Mouse (Mus musculus) embryonic facial prominence, embryonic 12.5 days (tissue): ENCODE data around the gene E2f2. TPM values are rescaled to one million over a fixed set of nuclear protein-coding genes. Genes with fewer than 3 reads are reported as not detected.
A peak's percentile ranks its signal among the peaks of the same experiment; 100 is the strongest.

Experiments
- ATAC-seq: fragments of 200-750 bp; cut with Nextera tagmentation; 2 replicates; pipeline ENCODE4 v1.8.0; 2017; ENCODE audit not compliant: insufficient number of reproducible peaks, insufficient read depth, low FRiP score, low TSS enrichment
- H3K27ac ChIP-seq: fragments of 300-500 bp; sonication (generic); 2 replicates; pipeline ENCODE4 v1.5.1; 2016; ENCODE audit warnings: mild to moderate bottlenecking
- H3K27me3 ChIP-seq: fragments of 300-500 bp; sonication (generic); 2 replicates; pipeline ENCODE4 v1.6.1; 2016; ENCODE audit warnings: mild to moderate bottlenecking, moderate library complexity
- H3K36me3 ChIP-seq: fragments of 300-500 bp; sonication (generic); 2 replicates; pipeline ENCODE4 v1.6.1; 2016; ENCODE audit warnings: mild to moderate bottlenecking
- H3K4me1 ChIP-seq: fragments of 300-500 bp; sonication (generic); 2 replicates; pipeline ENCODE4 v1.6.1; 2016
- H3K4me2 ChIP-seq: fragments of 300-500 bp; sonication (generic); replicated peaks from 2 replicates; pipeline ENCODE4 v1.6.1; 2016; ENCODE audit warnings: mild to moderate bottlenecking, moderate library complexity
- H3K4me3 ChIP-seq: fragments of 300-500 bp; sonication (generic); 2 replicates; pipeline ENCODE4 v1.5.1; 2016; ENCODE audit warnings: mild to moderate bottlenecking
- H3K9ac ChIP-seq: fragments of 300-500 bp; sonication (generic); 2 replicates; pipeline ENCODE4 v1.6.1; 2016; ENCODE audit warnings: mild to moderate bottlenecking, moderate library complexity
- H3K9me3 ChIP-seq: fragments of 300-500 bp; sonication (generic); 2 replicates; pipeline ENCODE4 v1.6.1; 2016; ENCODE audit warnings: mild to moderate bottlenecking, moderate library complexity
- WGBS: fragments of 180-500 bp; shearing (Covaris S2); methylation state at CpG from one replicate; pipeline ENCODE4 v1.1.7; 2016; 5-methylcytosine and 5-hydroxymethylcytosine counted together
- polyA plus RNA-seq: library from polyadenylated mRNA; unstranded; fragments of >200 nt; fragmentation: Nextera tagmentation; extraction: Ambion mirVana; gene quantifications from 2 replicates; pipeline ENCODE4 v1.2.1, GENCODE M21; 2016

E2f2 gene
- polyA plus RNA-seq, 1 experiment from 2014 or later = 8.7 TPM

DNA sequence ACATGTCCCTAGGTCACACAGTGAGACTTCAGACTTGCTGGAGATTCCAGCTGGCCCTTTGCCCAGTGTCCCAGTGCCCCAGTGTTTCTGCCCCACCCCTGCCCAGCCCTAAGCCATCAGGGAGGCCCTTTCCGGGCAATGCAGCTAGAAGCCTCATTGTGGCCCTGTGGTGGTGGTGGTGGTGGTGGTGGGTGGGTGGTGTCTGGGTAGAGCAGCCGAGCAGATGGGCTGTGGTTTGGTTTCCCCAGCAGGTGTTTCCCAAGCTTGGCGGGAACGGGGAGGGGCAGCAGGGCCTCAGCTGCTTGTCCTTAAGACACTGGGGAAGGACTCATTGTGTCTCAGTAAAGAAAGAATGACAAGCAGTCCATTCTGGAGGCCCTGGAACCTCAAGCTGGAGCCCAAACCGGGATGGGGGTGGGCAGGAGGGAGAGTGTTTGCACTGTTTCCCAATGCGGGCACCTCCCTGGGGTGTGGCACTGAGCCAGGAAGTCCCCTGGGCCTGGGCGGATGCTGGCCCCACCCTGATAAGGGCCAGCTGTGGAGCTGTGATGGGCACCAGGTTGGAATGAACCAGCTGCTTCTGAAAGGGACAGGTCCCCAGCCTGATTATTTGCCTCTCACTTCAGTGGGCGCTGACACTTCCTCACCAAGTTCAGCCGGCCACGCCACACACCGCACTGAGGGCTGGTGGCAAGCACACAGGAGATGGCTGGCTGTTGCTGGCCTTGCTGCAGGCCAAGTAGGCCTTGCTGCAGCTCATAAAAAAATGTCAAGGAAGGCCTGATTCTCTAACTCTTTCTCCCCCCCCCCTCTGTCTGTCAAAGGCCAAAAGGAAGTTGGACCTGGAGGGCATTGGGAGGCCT, 5.6 kb downstream of the E2f2 start:
- 0 out of 2 replicates have a peak overlapping the region, but pooled peaks have one; percentile 1 for H3K4me2 ChIP-seq
- H3K27ac ChIP-seq = peak overlapping the region; percentile 60
- H3K9me3 ChIP-seq = no peaks in the 10 kb centered on the region
- H3K36me3 ChIP-seq = no peaks in the 10 kb centered on the region
- H3K4me1 ChIP-seq = peaks cover 49% of the 10 kb centered on the region
- 0 out of 2 replicates have a peak overlapping the region, but pooled peaks have one; percentile 1 for H3K4me3 ChIP-seq
- no peak for ATAC-seq
- WGBS = 69% methylated on average over 11 of the region's 11 CpGs
- no peaks in the 10 kb centered on the region for H3K27me3 ChIP-seq
- no peak overlapping the region for H3K9ac ChIP-seq

GRCm38 (mm10) chr4:136178475-136178921, 6.3 kb downstream of the E2f2 start:
- Histone ChIP-seq H3K27ac (peak overlapping the region; percentile 60), H3K9ac (no peak overlapping the region), H3K4me2 (no peak overlapping the region), H3K9me3 (no peaks in the 10 kb centered on the region), H3K4me3 (no peak overlapping the region), H3K36me3 (no peaks in the 10 kb centered on the region), H3K4me1 (peaks cover 43% of the 10 kb centered on the region), H3K27me3 (no peaks in the 10 kb centered on the region)
- ATAC-seq = no peak
- 79% methylated on average over 12 of the region's 12 CpGs for WGBS

DNA sequence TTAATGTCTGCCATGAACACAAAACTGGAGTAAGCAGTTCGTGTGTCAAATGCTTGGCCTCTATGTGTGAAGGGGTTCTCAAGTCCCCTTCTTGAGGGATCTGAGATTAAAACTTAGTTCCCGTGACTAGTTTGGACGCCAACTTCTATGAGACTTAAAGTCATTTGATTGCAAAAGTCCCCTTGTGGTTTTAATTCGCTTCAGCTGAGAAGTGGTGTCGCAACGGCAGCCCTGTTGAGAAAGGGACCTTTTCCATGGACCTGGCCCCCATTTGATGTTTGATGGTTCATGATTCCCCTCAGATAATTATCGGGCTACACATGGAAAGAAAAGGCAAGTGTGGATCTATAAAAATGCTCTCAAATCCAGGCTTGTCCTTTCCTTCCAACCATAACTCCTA, 7.3 kb downstream of the E2f2 start:
- WGBS = 87% methylated on average over 7 of the region's 7 CpGs
- no peaks in the 10 kb centered on the region for H3K36me3 ChIP-seq
- peak overlapping the region; percentile 46; the same call in 1 of the 2 replicates for H3K4me2 ChIP-seq
- H3K9me3 ChIP-seq = no peaks in the 10 kb centered on the region
- no peak overlapping the region for H3K27ac ChIP-seq
- no peak overlapping the region for H3K9ac ChIP-seq
- no peak for ATAC-seq
- H3K4me1 ChIP-seq = peaks cover 34% of the 10 kb centered on the region
- H3K27me3 ChIP-seq = no peaks in the 10 kb centered on the region
- H3K4me3 ChIP-seq = no peak overlapping the region

GRCm38 (mm10) chr4:136179998-136180397, 7.8 kb downstream of the E2f2 start:
- Histone ChIP-seq H3K9me3 (no peaks in the 10 kb centered on the region), H3K27ac (0 out of 2 replicates have a peak overlapping the region, but pooled peaks have one; percentile 60), H3K9ac (peak overlapping the region; percentile 30), H3K36me3 (no peaks in the 10 kb centered on the region), H3K4me3 (peak overlapping the region; percentile 31), H3K27me3 (no peaks in the 10 kb centered on the region), H3K4me1 (peaks cover 28% of the 10 kb centered on the region), H3K4me2 (peak overlapping the region; percentile 46)
- 3% methylated on average over 15 of the region's 15 CpGs for WGBS
- ATAC-seq = no peak

- H3K9me3 ChIP-seq = no peaks in the 10 kb centered on the region
- H3K36me3 ChIP-seq = no peaks in the 10 kb centered on the region
- ATAC-seq = peak; percentile 77; the same call in 1 of the 2 replicates
- 12% methylated on average over 23 of the region's 23 CpGs for WGBS
- peak overlapping the region; percentile 31 for H3K4me3 ChIP-seq
- 0 out of 2 replicates have a peak overlapping the region, but pooled peaks have one; percentile 60 for H3K27ac ChIP-seq
- H3K9ac ChIP-seq = peak overlapping the region; percentile 30
- peak overlapping the region; percentile 46 for H3K4me2 ChIP-seq
- H3K27me3 ChIP-seq = no peaks in the 10 kb centered on the region
- H3K4me1 ChIP-seq = peaks cover 24% of the 10 kb centered on the region
Measured at GRCm38 (mm10) chr4:136180408-136181330, 8.5 kb downstream of the E2f2 start.

DNA sequence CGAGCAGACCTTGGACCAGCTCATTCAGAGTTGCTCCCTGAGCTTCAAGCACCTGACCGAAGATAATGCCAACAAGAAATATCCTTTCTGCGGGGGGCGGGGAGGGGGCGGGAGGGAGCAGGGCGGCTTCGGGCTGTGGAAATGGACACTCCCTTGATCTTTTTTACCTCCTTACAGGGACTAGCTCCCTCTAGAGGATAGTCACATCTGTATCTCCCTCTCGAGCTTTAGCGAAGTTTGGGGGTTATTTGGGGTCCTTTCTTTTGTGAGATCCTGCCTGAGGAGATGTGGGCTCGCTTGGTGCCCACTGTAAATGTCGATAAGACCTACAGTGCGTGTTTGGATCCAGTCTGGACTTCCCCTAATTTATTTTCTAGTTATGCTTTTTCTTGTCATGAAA, 9.2 kb downstream of the E2f2 start:
- no peak overlapping the region for H3K4me3 ChIP-seq
- H3K4me2 ChIP-seq = peak overlapping the region; percentile 46
- H3K27me3 ChIP-seq = no peaks in the 10 kb centered on the region
- H3K27ac ChIP-seq = no peak overlapping the region
- 0 out of 2 replicates have a peak, but pooled peaks cover 3% of the 10 kb centered on the region for H3K36me3 ChIP-seq
- WGBS = 23% methylated on average over 12 of the region's 12 CpGs
- no peak overlapping the region for H3K9ac ChIP-seq
- H3K9me3 ChIP-seq = no peaks in the 10 kb centered on the region
- ATAC-seq = no peak
- peaks cover 22% of the 10 kb centered on the region for H3K4me1 ChIP-seq

GRCm38 (mm10) chr4:136185375-136185774, 13.2 kb downstream of the E2f2 start:
- no peak overlapping the region for H3K27ac ChIP-seq
- WGBS = 78% methylated on average over 9 of the region's 9 CpGs
- no peaks in the 10 kb centered on the region for H3K9me3 ChIP-seq
- no peaks in the 10 kb centered on the region for H3K27me3 ChIP-seq
- peaks cover 17% of the 10 kb centered on the region; the same call in 1 of the 2 replicates for H3K36me3 ChIP-seq
- no peak overlapping the region for H3K4me2 ChIP-seq
- ATAC-seq = no peak
- no peak overlapping the region for H3K9ac ChIP-seq
- no peak overlapping the region for H3K4me3 ChIP-seq
- H3K4me1 ChIP-seq = peaks cover 7% of the 10 kb centered on the region; the same call in 1 of the 2 replicates

- Histone ChIP-seq H3K4me2 (no peak overlapping the region), H3K36me3 (peaks cover 21% of the 10 kb centered on the region; the same call in 1 of the 2 replicates), H3K9ac (no peak overlapping the region), H3K4me3 (no peak overlapping the region), H3K27ac (no peak overlapping the region), H3K27me3 (no peaks in the 10 kb centered on the region), H3K4me1 (no peaks in the 10 kb centered on the region), H3K9me3 (no peaks in the 10 kb centered on the region)
- 83% methylated on average over 8 of the region's 8 CpGs for WGBS
- ATAC-seq = no peak
Measured at GRCm38 (mm10) chr4:136186315-136186714, 14.1 kb downstream of the E2f2 start.

DNA sequence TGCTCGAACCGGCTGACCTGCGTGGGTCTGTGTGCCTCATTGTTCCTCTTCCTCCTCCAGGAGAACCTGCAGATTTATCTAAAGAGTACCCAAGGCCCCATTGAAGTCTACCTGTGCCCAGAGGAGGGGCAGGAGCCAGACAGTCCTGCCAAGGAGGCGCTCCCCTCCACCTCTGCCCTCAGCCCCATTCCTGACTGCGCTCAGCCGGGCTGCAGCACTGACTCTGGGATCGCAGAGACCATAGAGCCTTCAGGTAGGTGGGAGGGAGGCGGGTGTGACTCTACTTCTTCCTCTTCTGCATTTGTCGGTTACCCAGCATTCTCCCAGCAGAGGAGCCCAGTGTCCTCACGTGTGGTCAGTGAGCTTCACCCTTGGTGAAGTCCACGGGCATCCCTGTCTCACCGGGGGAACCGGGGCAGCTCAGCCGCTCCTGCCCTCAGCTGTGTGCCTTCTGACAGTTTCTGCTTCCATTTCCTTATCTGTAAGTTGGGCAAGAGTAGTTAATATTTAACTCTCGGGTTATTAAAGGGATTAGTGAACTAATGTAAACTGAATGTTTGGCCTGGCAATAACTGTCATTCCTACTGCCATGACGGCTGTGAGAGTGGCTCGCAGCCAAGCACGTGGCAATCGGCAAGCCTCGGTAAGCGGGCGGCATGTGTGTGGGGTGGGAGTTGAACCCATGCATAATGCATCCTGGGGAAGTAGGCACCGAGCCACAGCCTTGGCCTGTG, 14.7 kb downstream of the E2f2 start:
- Histone ChIP-seq H3K4me2 (no peak overlapping the region), H3K9me3 (no peaks in the 10 kb centered on the region), H3K27me3 (no peaks in the 10 kb centered on the region), H3K4me1 (no peaks in the 10 kb centered on the region), H3K36me3 (peaks cover 25% of the 10 kb centered on the region), H3K9ac (no peak overlapping the region), H3K27ac (no peak overlapping the region), H3K4me3 (no peak overlapping the region)
- ATAC-seq = no peak
- 89% methylated on average over 23 of the region's 23 CpGs for whole genome bisulfite sequencing

DNA sequence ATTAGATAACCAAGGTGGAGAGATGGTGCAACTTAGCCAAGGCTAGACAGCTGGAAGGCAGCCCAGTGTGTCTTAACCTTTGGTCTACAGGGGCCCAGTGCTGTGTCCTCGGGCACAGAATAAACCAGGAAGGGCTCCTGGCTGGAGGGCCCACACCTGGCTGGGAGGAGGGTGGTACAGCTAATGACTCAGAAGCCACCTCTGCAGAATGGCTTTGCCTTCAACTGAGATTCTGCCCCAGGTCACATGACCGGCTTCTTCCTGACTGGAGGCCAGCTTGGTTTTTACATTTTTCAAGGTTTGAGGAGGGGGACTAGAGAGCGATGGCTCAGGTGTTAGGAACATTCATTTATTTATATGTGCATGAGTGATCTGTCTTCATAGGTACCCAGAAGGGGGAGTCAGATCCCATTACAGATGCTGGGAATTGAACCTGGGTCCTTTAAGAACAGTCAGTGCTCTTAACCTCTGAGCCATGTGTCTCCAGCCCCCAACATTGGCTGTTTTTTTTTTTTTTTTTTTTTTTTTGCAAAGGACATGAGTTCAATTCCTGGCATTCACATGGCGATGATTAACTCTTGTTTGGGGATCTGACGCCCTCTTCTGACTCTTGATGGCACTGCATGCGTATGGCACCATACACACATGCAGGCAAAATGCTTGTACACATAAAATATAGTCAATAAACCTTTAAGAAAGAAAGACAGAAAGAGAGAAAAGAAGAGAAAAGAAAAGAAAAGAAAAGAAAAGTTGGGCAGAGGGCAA, 17.0 kb downstream of the E2f2 start:
- ATAC-seq = no peak
- 79% methylated on average over 6 of the region's 6 CpGs for WGBS

More for the DNA sequence above, 17.0 kb downstream of the E2f2 start:
- H3K4me3 ChIP-seq = no peak overlapping the region
- no peak overlapping the region for H3K27ac ChIP-seq
- H3K4me2 ChIP-seq = no peak overlapping the region
- no peaks in the 10 kb centered on the region for H3K4me1 ChIP-seq
- no peaks in the 10 kb centered on the region for H3K27me3 ChIP-seq
- no peaks in the 10 kb centered on the region for H3K9me3 ChIP-seq
- H3K9ac ChIP-seq = no peak overlapping the region
- peaks cover 38% of the 10 kb centered on the region for H3K36me3 ChIP-seq
